Mouse (Mus musculus) c-Kit-positive CD71-positive TER-119-positive erythroid progenitor cells, embryonic 14.5 days (primary cell): ENCODE measurements at regions not wholly inside any gene's neighbourhood (a gene's known extent, or its start where the extent isn't known, plus 50 kb on each side); places are given as distances from the start of the nearest gene placed in this dataset.

Experiments
- DNase-seq: peaks from one replicate; pipeline ENCODE4 v3.0.0-alpha.2; 2013; ENCODE audit warnings: low spot score

- DNase-seq: no peak
These were observed 170.3 kb upstream of the Creb1 start for GRCm38 (mm10) chr1:64361959-64362638.

GRCm38 (mm10) chr1:64343268-64343667 is 189.2 kb upstream of the Creb1 start:
- no peak for DNase-seq

- DNase-seq: no peak
These were observed 190.8 kb upstream of the Creb1 start for GRCm38 (mm10) chr1:64341596-64341995.

- DNase-seq: no peak
These were observed 193.9 kb upstream of the Creb1 start for GRCm38 (mm10) chr1:64338575-64338961.

GRCm38 (mm10) chr1:64337619-64338574 is 194.5 kb upstream of the Creb1 start:
- no peak for DNase-seq

GRCm38 (mm10) chr1:64331566-64331965 is 200.9 kb upstream of the Creb1 start:
- no peak for DNase-seq

- DNase-seq: no peak
These were observed 201.7 kb upstream of the Creb1 start for GRCm38 (mm10) chr1:64330721-64331120.

GRCm38 (mm10) chr1:64322197-64322596 is 200.1 kb upstream of the Klf7 start:
- DNase-seq: no peak

- DNase-seq: no peak
These were observed 197.1 kb upstream of the Klf7 start for GRCm38 (mm10) chr1:64319155-64319582.

- no peak for DNase-seq
These were observed 196.5 kb upstream of the Klf7 start for GRCm38 (mm10) chr1:64318440-64319154.

- DNase-seq: no peak
These were observed 195.1 kb upstream of the Klf7 start for GRCm38 (mm10) chr1:64317032-64317636.

- no peak for DNase-seq
These were observed 189.3 kb upstream of the Klf7 start for GRCm38 (mm10) chr1:64311371-64311770.

- DNase-seq: no peak
These were observed 186.5 kb upstream of the Klf7 start for GRCm38 (mm10) chr1:64308560-64308959.

GRCm38 (mm10) chr1:64308088-64308487 is 186.0 kb upstream of the Klf7 start:
- DNase-seq: no peak

GRCm38 (mm10) chr1:64305427-64306213 is 183.5 kb upstream of the Klf7 start:
- no peak for DNase-seq

GRCm38 (mm10) chr1:64302833-64303358 is 180.8 kb upstream of the Klf7 start:
- no peak for DNase-seq

GRCm38 (mm10) chr1:64301530-64302061 is 179.5 kb upstream of the Klf7 start:
- DNase-seq: no peak

GRCm38 (mm10) chr1:64300951-64301529 is 179.0 kb upstream of the Klf7 start:
- no peak for DNase-seq

- no peak for DNase-seq
These were observed 176.9 kb upstream of the Klf7 start for GRCm38 (mm10) chr1:64298950-64299349.

- DNase-seq: no peak
These were observed 176.1 kb upstream of the Klf7 start for GRCm38 (mm10) chr1:64298188-64298587.
